Mouse (Mus musculus): ENCODE measurements around the gene Srl. TPM values are rescaled to one million over a fixed set of nuclear protein-coding genes. Genes with fewer than 3 reads are reported as not detected.

Srl gene
- polyA plus RNA-seq, 2 experiments = 44.2 to 53.7 TPM

DNA sequence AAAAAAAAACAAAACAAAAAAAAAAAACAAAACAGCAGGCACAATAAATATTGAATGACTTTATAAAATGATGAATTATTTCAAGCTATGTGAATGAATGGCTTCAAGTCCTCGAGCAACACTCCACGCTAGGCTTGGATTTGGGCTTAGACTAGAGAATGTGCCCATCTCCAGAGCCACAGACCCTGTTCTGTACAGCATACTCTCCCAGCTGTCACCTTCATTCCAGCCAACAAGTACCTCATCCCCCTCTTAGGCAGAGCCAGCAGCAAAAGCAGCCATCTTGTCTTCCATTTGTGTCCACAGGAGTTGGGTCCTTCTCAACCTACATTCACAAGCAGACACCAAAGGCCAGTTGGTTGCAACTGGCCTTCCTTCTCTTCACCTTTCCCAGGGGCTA lies 21.8 kb downstream of the Srl start:
- H3K36me3 ChIP-seq (ENCODE audit: control insufficient read depth, insufficient read depth, low read length) = no peaks in the 10 kb centered on the region
- no peaks in the 10 kb centered on the region for H3K9me3 ChIP-seq (ENCODE audit: control insufficient read depth, low read length)
- H3K27me3 ChIP-seq (ENCODE audit: control insufficient read depth, insufficient read depth, low read length) = no peaks in the 10 kb centered on the region
- ATAC-seq (ENCODE audit: low FRiP score, low read depth) = no peak
- 97% methylated on average over 2 of the region's 2 CpGs for WGBS
- peaks cover 6% of the 10 kb centered on the region for H3K4me1 ChIP-seq (ENCODE audit: control insufficient read depth, insufficient read depth, low read length)
- H3K9ac ChIP-seq (ENCODE audit: low read depth, low read length, severe bottlenecking) = no peak overlapping the region
- no peak for DNase-seq (ENCODE audit: low spot score)
- no peak for TF ChIP-seq POLR2A (IDR thresholded peaks at IDR 0.05; ENCODE audit: borderline replicate concordance, extremely low read depth, insufficient read depth, insufficient read length)
- H3K27ac ChIP-seq (replicated peaks; ENCODE audit: low read depth, low read length) = no peak overlapping the region
- no peak overlapping the region for H3K4me3 ChIP-seq (replicated peaks; ENCODE audit: low read length)
- H3K4me2 ChIP-seq (replicated peaks; ENCODE audit: low read depth, low read length, severe bottlenecking) = no peak overlapping the region

DNA sequence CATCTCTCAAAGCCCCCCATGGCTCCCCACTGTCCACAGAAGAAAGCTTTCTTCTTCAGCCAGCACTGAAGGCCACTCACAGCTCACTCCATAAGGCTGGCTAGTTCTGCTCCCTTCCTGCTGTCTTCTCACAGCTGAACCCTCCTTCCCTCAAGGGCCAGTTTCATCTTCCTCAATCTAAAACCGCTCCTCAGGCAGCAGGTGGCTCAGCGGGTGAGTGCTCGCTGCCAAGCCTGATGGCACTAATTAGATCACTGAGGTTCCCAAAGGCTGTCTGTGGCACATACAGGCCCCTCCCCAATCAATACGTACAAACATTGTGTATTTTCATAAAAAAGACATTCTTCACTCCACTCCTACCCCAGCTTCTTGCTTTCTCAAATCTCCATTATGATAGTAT lies 22.5 kb downstream of the Srl start:
- Histone ChIP-seq H3K4me2 (replicated peaks; ENCODE audit: low read depth, low read length, severe bottlenecking) (no peak overlapping the region), H3K27ac (replicated peaks; ENCODE audit: low read depth, low read length) (no peak overlapping the region), H3K9ac (ENCODE audit: low read depth, low read length, severe bottlenecking) (no peak overlapping the region), H3K4me3 (replicated peaks; ENCODE audit: low read length) (no peak overlapping the region), H3K4me1 (ENCODE audit: control insufficient read depth, insufficient read depth, low read length) (peaks cover 6% of the 10 kb centered on the region), H3K9me3 (ENCODE audit: control insufficient read depth, low read length) (no peaks in the 10 kb centered on the region), H3K36me3 (ENCODE audit: control insufficient read depth, insufficient read depth, low read length) (no peaks in the 10 kb centered on the region), H3K27me3 (ENCODE audit: control insufficient read depth, insufficient read depth, low read length) (no peaks in the 10 kb centered on the region)
- no peak for ATAC-seq (ENCODE audit: low FRiP score, low read depth)
- DNase-seq (ENCODE audit: low spot score) = no peak
- WGBS = 68% methylated on average over 4 of the region's 4 CpGs
- no peak for TF ChIP-seq POLR2A (IDR thresholded peaks at IDR 0.05; ENCODE audit: borderline replicate concordance, extremely low read depth, insufficient read depth, insufficient read length)

- H3K27me3 ChIP-seq (ENCODE audit: control insufficient read depth, insufficient read depth, low read length) = no peaks in the 10 kb centered on the region
- WGBS = 69% methylated on average over 2 of the region's 2 CpGs
- H3K4me2 ChIP-seq (replicated peaks; ENCODE audit: low read depth, low read length, severe bottlenecking) = no peak overlapping the region
- DNase-seq (ENCODE audit: low spot score) (no peak), ATAC-seq (ENCODE audit: low FRiP score, low read depth) (no peak)
- H3K36me3 ChIP-seq (ENCODE audit: control insufficient read depth, insufficient read depth, low read length) = no peaks in the 10 kb centered on the region
- no peak overlapping the region for H3K27ac ChIP-seq (replicated peaks; ENCODE audit: low read depth, low read length)
- no peak overlapping the region for H3K9ac ChIP-seq (ENCODE audit: low read depth, low read length, severe bottlenecking)
- peaks cover 5% of the 10 kb centered on the region for H3K4me1 ChIP-seq (ENCODE audit: control insufficient read depth, insufficient read depth, low read length)
- H3K4me3 ChIP-seq (replicated peaks; ENCODE audit: low read length) = no peak overlapping the region
- H3K9me3 ChIP-seq (ENCODE audit: control insufficient read depth, low read length) = no peaks in the 10 kb centered on the region
- TF ChIP-seq POLR2A (IDR thresholded peaks at IDR 0.05; ENCODE audit: borderline replicate concordance, extremely low read depth, insufficient read depth, insufficient read length) = no peak
These were observed 23.7 kb downstream of the Srl start for GRCm38 (mm10) chr16:4517906-4518305.

DNA sequence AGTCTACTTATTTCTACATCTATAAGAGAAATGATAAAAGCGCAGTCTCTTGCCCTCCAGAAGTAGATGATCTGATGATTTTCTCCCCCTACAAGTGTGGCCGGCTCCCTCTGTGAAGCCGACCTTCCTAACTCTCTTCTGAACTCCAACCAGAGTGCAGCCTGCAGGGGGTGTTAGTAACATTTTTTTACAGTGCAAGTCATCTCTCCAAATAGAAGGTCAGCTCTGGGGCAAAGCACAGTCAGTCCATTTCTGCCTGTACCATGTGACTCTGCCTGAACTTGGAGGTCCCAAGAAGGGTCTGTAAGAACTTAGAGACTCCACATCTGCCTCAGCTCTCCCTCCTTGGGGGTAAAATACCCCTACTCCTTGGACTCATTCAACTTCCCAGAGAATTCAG lies 27.2 kb downstream of the Srl start:
- Histone ChIP-seq H3K9ac (ENCODE audit: low read depth, low read length, severe bottlenecking) (no peak overlapping the region), H3K36me3 (ENCODE audit: control insufficient read depth, insufficient read depth, low read length) (no peaks in the 10 kb centered on the region), H3K4me1 (ENCODE audit: control insufficient read depth, insufficient read depth, low read length) (peaks cover 11% of the 10 kb centered on the region), H3K9me3 (ENCODE audit: control insufficient read depth, low read length) (no peaks in the 10 kb centered on the region), H3K27ac (replicated peaks; ENCODE audit: low read depth, low read length) (no peak overlapping the region), H3K27me3 (ENCODE audit: control insufficient read depth, insufficient read depth, low read length) (no peaks in the 10 kb centered on the region), H3K4me3 (replicated peaks; ENCODE audit: low read length) (no peak overlapping the region), H3K4me2 (replicated peaks; ENCODE audit: low read depth, low read length, severe bottlenecking) (no peak overlapping the region)
- 83% methylated on average over 3 of the region's 3 CpGs for WGBS
- ATAC-seq (ENCODE audit: low FRiP score, low read depth) (no peak), DNase-seq (ENCODE audit: low spot score) (no peak)
- TF ChIP-seq POLR2A (IDR thresholded peaks at IDR 0.05; ENCODE audit: borderline replicate concordance, extremely low read depth, insufficient read depth, insufficient read length) = no peak

DNA sequence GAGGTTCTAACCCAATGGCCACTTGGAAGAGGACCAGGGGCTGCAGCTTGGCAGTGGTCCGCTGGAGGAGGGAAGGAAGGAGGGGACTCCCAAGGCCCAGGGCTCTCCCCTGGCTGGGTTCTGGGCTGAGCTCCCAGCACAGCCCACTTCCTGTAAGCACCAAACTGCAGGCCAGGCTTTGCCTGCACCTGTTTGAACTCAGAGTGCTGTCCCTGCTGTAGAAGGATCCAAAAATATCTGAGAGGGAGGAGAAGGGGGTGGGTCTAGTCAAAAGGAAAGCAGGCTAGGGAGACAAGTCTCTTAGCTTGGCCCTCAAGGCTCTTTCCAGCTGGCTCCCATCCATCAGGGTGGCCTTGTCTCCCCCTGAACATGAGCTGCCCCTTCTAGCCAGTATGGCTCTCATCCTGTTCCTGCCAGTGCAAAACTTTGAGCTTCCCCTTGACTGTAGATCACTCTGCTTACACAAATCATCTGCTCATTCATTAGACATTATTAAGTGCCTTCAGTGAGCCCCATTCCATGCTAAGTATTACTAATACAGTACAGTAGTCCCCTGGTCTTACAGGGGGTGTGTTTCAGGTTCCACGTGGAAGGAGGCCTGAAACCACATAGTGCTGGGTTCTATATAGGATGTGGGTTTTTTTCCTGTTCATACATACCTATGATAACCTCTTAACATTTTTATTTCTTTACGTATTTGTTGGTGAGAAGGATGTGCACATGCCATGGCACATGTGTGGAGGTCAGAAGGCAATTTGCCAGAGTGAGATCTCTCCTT lies 28.8 kb downstream of the Srl start:
- Histone ChIP-seq H3K4me3 (replicated peaks; ENCODE audit: low read length) (no peak overlapping the region), H3K27ac (replicated peaks; ENCODE audit: low read depth, low read length) (peak overlapping the region; percentile 35; the same call in 1 of the 2 replicates), H3K9ac (ENCODE audit: low read depth, low read length, severe bottlenecking) (no peak overlapping the region), H3K36me3 (ENCODE audit: control insufficient read depth, insufficient read depth, low read length) (no peaks in the 10 kb centered on the region), H3K4me1 (ENCODE audit: control insufficient read depth, insufficient read depth, low read length) (peaks cover 11% of the 10 kb centered on the region), H3K9me3 (ENCODE audit: control insufficient read depth, low read length) (no peaks in the 10 kb centered on the region), H3K4me2 (replicated peaks; ENCODE audit: low read depth, low read length, severe bottlenecking) (no peak overlapping the region), H3K27me3 (ENCODE audit: control insufficient read depth, insufficient read depth, low read length) (no peaks in the 10 kb centered on the region)
- ATAC-seq (ENCODE audit: low FRiP score, low read depth) (peak; percentile 79), DNase-seq (ENCODE audit: low spot score) (peak; percentile 45)
- no peak for TF ChIP-seq POLR2A (IDR thresholded peaks at IDR 0.05; ENCODE audit: borderline replicate concordance, extremely low read depth, insufficient read depth, insufficient read length)
- WGBS = 75% methylated on average over 3 of the region's 3 CpGs

Measured in limb, embryonic 14.5 days (tissue).